Mouse (Mus musculus) gastrocnemius, postnatal 14 days (tissue): ENCODE data around the gene Atxn7. TPM values are rescaled to one million over a fixed set of nuclear protein-coding genes. Genes with fewer than 3 reads are reported as not detected.
A peak's percentile ranks its signal among the peaks of the same experiment; 100 is the strongest.

Experiments
- DNase-seq: peaks from one replicate; pipeline ENCODE4 v3.0.0; 2021; ENCODE audit warnings: mixed read lengths
- intact Hi-C: fragments of 180-260 bp; cut with DNase I; formaldehyde crosslinking; loops from one replicate; pipeline ENCODE4 v1.15.1; 2025; ENCODE audit warnings: low total_unique reads
- total RNA-seq, 2 experiments: library from RNA; stranded (reverse); gene quantifications; 2 replicates each; pipeline ENCODE4 v1.2.3; 2021

Gene Atxn7
- total RNA-seq, 2 experiments from 2014 or later, result 10.0 to 12.1 TPM

- DNase-seq, result no peak
- intact Hi-C loops, result loop anchor here (10.0 kb wide), 1 partner anchor 106 kb away; no protein-coding TSS in a partner anchor
Observed at GRCm38 (mm10) chr14:14090571-14090970, 129.3 kb downstream of the Atxn7 start.

GRCm38 (mm10) chr14:14098330-14098980, 137.2 kb downstream of the Atxn7 start:
- intact Hi-C loops, result loop anchor here (10.0 kb wide), 1 partner anchor 114 kb away; no protein-coding TSS in a partner anchor
- peak; percentile 87 for DNase-seq

DNA sequence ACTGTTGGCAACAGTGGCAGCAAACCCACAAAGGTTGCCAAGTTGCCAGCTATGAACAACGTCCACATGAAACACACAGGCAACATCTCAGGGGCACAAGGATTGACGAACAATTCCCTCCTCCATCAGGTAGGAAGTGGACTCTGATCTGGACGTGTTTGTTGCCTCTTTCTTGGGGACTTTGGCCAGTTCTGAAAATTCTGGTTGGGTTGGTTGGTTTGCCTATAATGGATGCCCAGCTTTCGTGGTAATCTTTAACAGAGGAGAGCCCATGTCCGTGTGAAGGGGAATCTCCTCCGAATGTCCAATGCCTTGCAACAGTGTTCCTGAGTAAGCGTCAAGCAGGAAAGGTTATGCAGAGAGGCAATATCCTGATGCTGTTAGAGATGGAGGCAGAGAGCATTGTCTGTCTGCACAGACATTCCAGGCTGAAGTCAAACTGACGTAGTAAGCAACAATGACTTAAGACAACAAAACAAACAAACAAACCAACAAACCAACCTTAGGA, 139.6 kb downstream of the Atxn7 start:
- no peak for DNase-seq
- intact Hi-C loops, result no loop called here

DNA sequence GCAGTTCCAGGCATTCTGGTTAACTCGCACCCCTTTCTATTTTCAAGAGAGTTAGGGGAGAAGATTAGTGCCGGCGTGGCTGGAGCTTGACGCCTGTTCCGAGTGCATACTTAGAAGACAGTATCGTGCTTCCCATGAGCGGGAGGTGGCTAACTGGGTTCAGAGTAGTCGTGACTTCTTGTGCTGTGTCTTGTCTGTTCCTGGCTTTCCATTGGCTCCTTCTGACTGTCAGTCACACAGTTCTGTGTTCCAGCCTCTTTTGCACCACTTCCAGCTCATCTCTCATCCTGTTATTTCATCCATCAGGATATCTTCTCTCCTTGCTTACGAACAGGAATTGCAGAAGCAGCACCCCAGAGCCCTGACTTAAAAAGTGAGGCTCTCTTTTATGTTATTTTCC, 140.1 kb downstream of the Atxn7 start:
- intact Hi-C loops, result no loop called here
- DNase-seq, result no peak

- DNase-seq, result no peak
- intact Hi-C loops, result no loop called here
Observed at GRCm38 (mm10) chr14:14104213-14104929, 143.1 kb downstream of the Atxn7 start.

- intact Hi-C loops, result no loop called here
- no peak for DNase-seq
Observed at GRCm38 (mm10) chr14:14104930-14105318, 143.7 kb downstream of the Atxn7 start.

GRCm38 (mm10) chr14:14110710-14111109, 149.5 kb downstream of the Atxn7 start:
- intact Hi-C loops, result no loop called here
- DNase-seq, result no peak

- peak; percentile 89 for DNase-seq
- intact Hi-C loops, result no loop called here
Observed at GRCm38 (mm10) chr14:14120230-14121096, 159.2 kb downstream of the Atxn7 start, which contains the start of gene Psmd6. Gene Psmd6, minus strand, starts transcription at chr14:14120984.

Other genes starting within 250 kb of the Atxn7 start
- not detected for gene Gm281, start 47.0 kb upstream of the Atxn7 start, total RNA-seq
- 100 to 1,000 TPM; 120 to 124 TPM for gene Thoc7, start 412 bp downstream of the Atxn7 start, total RNA-seq
- 100 to 1,000 TPM; 158 to 174 TPM for gene Psmd6, start 159.5 kb downstream of the Atxn7 start, total RNA-seq
- not detected for gene Olfr720, start 225.4 kb downstream of the Atxn7 start, total RNA-seq